Mouse (Mus musculus): ENCODE data around the gene Map3k5. TPM values are rescaled to one million over a fixed set of nuclear protein-coding genes. Genes with fewer than 3 reads are reported as not detected.

The Map3k5 gene
- polyA plus RNA-seq (2015; fragmentation: Nextera tagmentation; extraction: Ambion mirVana) = 0.50 and 0.68 TPM in 2 replicates

DNA sequence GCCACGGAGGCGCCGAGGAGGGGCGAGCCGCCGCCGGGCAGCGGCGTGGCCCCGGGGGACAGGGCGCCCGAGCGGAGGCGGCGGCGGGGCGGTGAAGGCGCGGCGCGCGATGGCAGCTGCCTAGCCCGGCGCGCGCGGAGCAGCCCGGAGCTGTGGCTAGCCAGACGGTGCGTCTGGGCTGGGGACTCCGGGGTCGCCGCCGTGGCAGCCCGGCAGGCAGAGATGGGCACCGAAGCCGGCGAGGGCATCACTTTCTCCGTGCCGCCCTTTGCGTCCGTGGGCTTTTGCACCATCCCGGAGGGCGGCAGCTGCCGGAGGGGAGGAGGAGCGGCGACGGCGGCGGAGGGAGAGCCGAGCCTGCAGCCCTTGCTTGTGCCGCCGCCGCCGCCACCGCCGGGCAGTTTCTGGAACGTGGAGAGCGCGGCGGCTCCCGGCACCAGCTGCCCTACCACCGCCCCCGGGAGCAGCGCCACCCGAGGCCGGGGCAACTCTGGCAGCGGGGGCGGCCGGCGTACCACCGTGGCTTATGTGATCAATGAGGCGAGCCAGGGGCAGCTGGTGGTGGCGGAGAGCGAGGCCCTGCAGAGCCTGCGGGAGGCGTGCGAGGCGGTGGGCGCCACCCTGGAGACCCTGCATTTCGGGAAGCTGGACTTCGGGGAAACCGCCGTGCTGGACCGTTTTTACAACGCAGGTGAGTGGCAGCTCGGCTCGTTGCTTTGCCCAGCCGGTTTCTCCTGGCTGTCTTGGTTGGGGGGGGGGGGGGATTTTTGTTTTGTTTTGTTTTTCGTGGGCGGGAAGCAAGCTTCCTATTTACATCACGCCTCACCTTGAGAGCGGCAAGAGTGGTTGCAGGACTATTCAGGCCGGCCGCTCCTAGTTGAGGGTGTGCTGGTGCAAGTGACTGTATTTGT lies at the start of gene Map3k5:
Gene Map3k5 (plus strand): TSS at position 89 of the 911 bp plus-strand sequence.
- under 1% methylated on average over 61 of the region's 95 CpGs for WGBS
- Histone ChIP-seq H3K36me3 (no peaks in the 10 kb centered on the region), H3K4me2 (replicated peaks) (peak within 1 kb of the TSS; percentile 75), H3K9ac (replicated peaks) (peak within 1 kb of the TSS; percentile 71), H3K27ac (peak within 1 kb of the TSS; percentile 60), H3K4me1 (replicated peaks) (peaks cover 17% of the 10 kb centered on the region), H3K9me3 (no peaks in the 10 kb centered on the region), H3K27me3 (peaks cover 56% of the 10 kb centered on the region), H3K4me3 (replicated peaks) (peak within 1 kb of the TSS; percentile 76)
- ATAC-seq = peak; percentile 88

DNA sequence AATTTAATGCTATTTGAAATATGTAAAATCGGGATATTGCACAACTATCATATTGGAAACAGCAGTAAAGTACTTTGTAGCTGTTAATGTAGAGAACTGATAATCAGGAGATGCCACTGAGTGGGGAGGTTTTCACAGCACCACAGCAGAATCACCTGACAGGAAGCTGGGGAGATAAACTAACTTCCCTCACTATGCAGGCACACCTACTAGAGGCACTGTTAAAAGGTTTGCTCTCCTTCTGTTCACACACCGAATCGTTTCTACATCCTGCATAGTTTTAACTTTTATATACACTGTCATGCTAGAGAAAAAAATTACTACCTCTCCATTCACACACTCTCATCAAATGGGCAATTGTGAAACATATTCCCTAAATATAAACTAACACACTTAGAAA lies 48.0 kb upstream of the Map3k5 start:
- no peak overlapping the region for H3K9ac ChIP-seq (replicated peaks)
- H3K4me3 ChIP-seq (replicated peaks) = no peak overlapping the region
- WGBS = 94% methylated on average over 3 of the region's 3 CpGs
- H3K36me3 ChIP-seq = 0 out of 2 replicates have a peak, but pooled peaks cover 3% of the 10 kb centered on the region
- ATAC-seq = no peak
- no peak overlapping the region for H3K4me2 ChIP-seq (replicated peaks)
- no peaks in the 10 kb centered on the region for H3K4me1 ChIP-seq (replicated peaks)
- no peaks in the 10 kb centered on the region for H3K9me3 ChIP-seq
- H3K27me3 ChIP-seq = no peaks in the 10 kb centered on the region
- H3K27ac ChIP-seq = no peak overlapping the region

DNA sequence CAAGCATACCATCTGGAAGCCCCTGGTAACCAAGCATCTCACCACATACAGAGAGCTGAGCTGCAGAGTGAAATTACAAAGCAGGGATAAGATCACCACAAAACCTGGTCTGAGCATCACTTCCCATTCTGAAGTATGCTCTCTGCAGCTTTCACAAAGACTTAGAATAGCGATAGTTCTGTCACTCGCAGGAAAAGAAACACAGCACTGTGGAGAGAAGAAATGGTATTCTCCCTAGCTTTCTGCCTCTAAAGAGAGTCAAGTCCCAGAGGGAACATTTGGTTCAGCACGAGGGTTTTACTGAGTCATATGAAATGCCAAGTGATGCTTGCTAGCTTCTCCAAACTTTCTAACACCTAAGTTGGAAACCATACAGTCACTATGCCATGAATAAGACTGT lies 44.4 kb upstream of the Map3k5 start:
- H3K4me3 ChIP-seq (replicated peaks) = no peak overlapping the region
- H3K4me1 ChIP-seq (replicated peaks) = no peaks in the 10 kb centered on the region

DNA sequence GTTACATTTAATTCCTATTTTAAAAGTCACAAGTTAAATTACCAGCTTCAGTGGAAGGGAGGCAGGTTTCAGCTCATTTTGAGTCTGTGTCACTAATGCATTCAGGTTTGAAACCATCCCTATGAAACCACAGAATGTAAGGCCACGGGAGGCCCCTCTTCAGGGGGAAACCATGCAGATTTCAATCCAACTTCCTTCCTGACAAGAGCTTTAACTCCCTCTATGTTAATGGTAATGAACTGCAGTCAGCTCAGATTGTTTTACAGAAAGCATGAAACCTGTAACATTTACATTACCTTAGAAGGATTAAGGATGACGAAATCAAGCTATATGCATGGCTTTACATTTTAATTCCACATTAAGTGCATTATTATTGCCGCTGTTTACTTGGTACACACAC lies 42.6 kb upstream of the Map3k5 start:
- H3K9me3 ChIP-seq = no peaks in the 10 kb centered on the region
- no peak overlapping the region for H3K4me3 ChIP-seq (replicated peaks)
- no peaks in the 10 kb centered on the region for H3K4me1 ChIP-seq (replicated peaks)
- no peaks in the 10 kb centered on the region for H3K27me3 ChIP-seq
- H3K4me2 ChIP-seq (replicated peaks) = no peak overlapping the region
- ATAC-seq = no peak
- 42% methylated on average over 3 of the region's 3 CpGs for WGBS
- 0 out of 2 replicates have a peak, but pooled peaks cover 3% of the 10 kb centered on the region for H3K36me3 ChIP-seq
- H3K27ac ChIP-seq = no peak overlapping the region
- H3K9ac ChIP-seq (replicated peaks) = no peak overlapping the region

More for the DNA sequence above, 44.4 kb upstream of the Map3k5 start:
- no peak overlapping the region for H3K4me2 ChIP-seq (replicated peaks)
- H3K27ac ChIP-seq = no peak overlapping the region
- ATAC-seq = no peak
- H3K36me3 ChIP-seq = 0 out of 2 replicates have a peak, but pooled peaks cover 3% of the 10 kb centered on the region
- H3K27me3 ChIP-seq = no peaks in the 10 kb centered on the region
- no peaks in the 10 kb centered on the region for H3K9me3 ChIP-seq
- H3K9ac ChIP-seq (replicated peaks) = no peak overlapping the region
- 82% methylated on average over 3 of the region's 3 CpGs for whole genome bisulfite sequencing

DNA sequence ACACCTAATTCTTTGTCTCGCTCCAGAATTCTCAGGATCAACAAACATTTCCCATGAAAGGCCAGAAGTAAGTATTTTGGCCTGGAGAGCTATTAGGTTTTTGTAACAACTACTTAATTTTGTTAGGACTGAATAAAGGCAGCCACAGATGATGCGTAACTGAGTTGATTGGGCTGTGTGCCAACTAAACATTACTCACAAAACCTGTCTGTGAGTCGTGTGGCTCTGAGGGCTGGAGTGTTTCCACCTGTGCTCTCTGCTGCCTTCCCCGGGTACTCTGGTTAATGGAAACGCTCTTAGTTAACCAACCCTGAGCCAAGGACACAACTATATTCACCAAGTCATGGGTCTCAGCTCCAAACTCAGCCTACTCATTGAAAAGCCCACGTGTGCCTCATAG lies 41.1 kb upstream of the Map3k5 start:
- no peaks in the 10 kb centered on the region for H3K27me3 ChIP-seq
- no peak overlapping the region for H3K9ac ChIP-seq (replicated peaks)
- H3K4me2 ChIP-seq (replicated peaks) = no peak overlapping the region
- H3K27ac ChIP-seq = no peak overlapping the region
- H3K36me3 ChIP-seq = peaks cover 3% of the 10 kb centered on the region; the same call in 1 of the 2 replicates
- H3K9me3 ChIP-seq = no peaks in the 10 kb centered on the region
- no peaks in the 10 kb centered on the region for H3K4me1 ChIP-seq (replicated peaks)
- no peak overlapping the region for H3K4me3 ChIP-seq (replicated peaks)
- no peak for ATAC-seq
- 86% methylated on average over 6 of the region's 6 CpGs for WGBS

- Histone ChIP-seq H3K4me1 (replicated peaks) (no peaks in the 10 kb centered on the region), H3K9me3 (no peaks in the 10 kb centered on the region), H3K27ac (no peak overlapping the region), H3K9ac (replicated peaks) (no peak overlapping the region), H3K4me2 (replicated peaks) (no peak overlapping the region), H3K36me3 (peaks cover 3% of the 10 kb centered on the region; the same call in 1 of the 2 replicates), H3K27me3 (no peaks in the 10 kb centered on the region), H3K4me3 (replicated peaks) (no peak overlapping the region)
- WGBS = 17% methylated on average over 4 of the region's 4 CpGs
- ATAC-seq = no peak
Measured at GRCm38 (mm10) chr10:19893976-19894375, 40.3 kb upstream of the Map3k5 start.

- H3K27ac ChIP-seq = no peak overlapping the region
- no peaks in the 10 kb centered on the region for H3K9me3 ChIP-seq
- H3K4me2 ChIP-seq (replicated peaks) = no peak overlapping the region
- peaks cover 3% of the 10 kb centered on the region; the same call in 1 of the 2 replicates for H3K36me3 ChIP-seq
- H3K4me1 ChIP-seq (replicated peaks) = no peaks in the 10 kb centered on the region
- H3K4me3 ChIP-seq (replicated peaks) = no peak overlapping the region
- 91% methylated on average over 2 of the region's 2 CpGs for WGBS
- no peaks in the 10 kb centered on the region for H3K27me3 ChIP-seq
- no peak for ATAC-seq
- no peak overlapping the region for H3K9ac ChIP-seq (replicated peaks)
Measured at GRCm38 (mm10) chr10:19900191-19900590, 34.1 kb upstream of the Map3k5 start.

GRCm38 (mm10) chr10:19901992-19902391 lies 32.3 kb upstream of the Map3k5 start:
- no peaks in the 10 kb centered on the region for H3K9me3 ChIP-seq
- H3K4me3 ChIP-seq (replicated peaks) = no peak overlapping the region
- H3K4me2 ChIP-seq (replicated peaks) = no peak overlapping the region
- no peaks in the 10 kb centered on the region for H3K27me3 ChIP-seq
- H3K27ac ChIP-seq = no peak overlapping the region
- ATAC-seq = no peak
- no peak overlapping the region for H3K9ac ChIP-seq (replicated peaks)
- H3K36me3 ChIP-seq = peaks cover 3% of the 10 kb centered on the region; the same call in 1 of the 2 replicates
- 79% methylated on average over 7 of the region's 7 CpGs for WGBS
- H3K4me1 ChIP-seq (replicated peaks) = no peaks in the 10 kb centered on the region

DNA sequence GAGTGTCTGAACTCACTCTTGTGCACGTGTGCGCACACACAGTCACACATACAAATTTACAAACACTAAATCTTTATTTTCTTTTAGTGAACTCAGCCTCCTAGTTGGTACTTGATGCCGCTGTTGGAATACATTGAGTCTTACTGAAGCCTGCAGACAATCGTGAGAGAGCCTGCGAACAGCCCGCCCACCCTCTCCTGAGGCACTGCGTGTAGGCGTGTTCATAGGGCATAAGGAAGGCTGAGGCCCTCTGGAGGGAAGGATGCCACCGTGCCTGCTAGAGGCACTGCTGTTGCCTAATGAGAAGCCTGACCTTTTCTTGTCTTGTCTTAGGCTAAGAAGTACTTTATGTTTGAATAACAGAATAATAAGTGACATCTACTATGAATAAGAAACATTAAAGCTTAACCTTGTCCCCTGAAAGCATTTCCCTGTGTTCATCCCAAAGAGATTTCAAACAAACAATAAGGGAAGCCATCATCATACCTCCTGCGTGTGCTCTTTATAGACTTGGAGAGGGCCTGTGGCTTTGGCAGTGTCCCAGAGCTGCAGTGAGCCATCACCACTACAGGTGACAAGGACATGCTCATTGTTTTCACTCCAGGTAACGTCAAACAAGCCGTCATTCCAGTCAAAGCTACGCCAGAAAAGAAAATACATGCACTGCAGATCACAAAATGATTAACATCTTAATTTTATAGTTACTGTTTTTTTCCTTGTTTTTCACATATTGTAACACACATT lies 30.0 kb upstream of the Map3k5 start:
- Histone ChIP-seq H3K4me2 (replicated peaks) (no peak overlapping the region), H3K36me3 (no peaks in the 10 kb centered on the region), H3K9ac (replicated peaks) (no peak overlapping the region), H3K27ac (no peak overlapping the region), H3K9me3 (no peaks in the 10 kb centered on the region), H3K4me3 (replicated peaks) (no peak overlapping the region), H3K4me1 (replicated peaks) (no peaks in the 10 kb centered on the region), H3K27me3 (no peaks in the 10 kb centered on the region)
- ATAC-seq = no peak
- WGBS = 84% methylated on average over 13 of the region's 13 CpGs

GRCm38 (mm10) chr10:19907246-19907804 lies 26.9 kb upstream of the Map3k5 start, which contains the start of gene Pex7:
Gene Pex7, minus strand, starts transcription at chr10:19907689.
- Histone ChIP-seq H3K27me3 (0 out of 2 replicates have a peak, but pooled peaks cover 5% of the 10 kb centered on the region), H3K4me1 (replicated peaks) (no peaks in the 10 kb centered on the region), H3K9ac (replicated peaks) (peak within 1 kb of the TSS; percentile 67), H3K36me3 (no peaks in the 10 kb centered on the region), H3K4me3 (replicated peaks) (peak within 1 kb of the TSS; percentile 54), H3K9me3 (no peaks in the 10 kb centered on the region), H3K4me2 (replicated peaks) (peak within 1 kb of the TSS; percentile 30), H3K27ac (peak within 1 kb of the TSS; percentile 94)
- ATAC-seq = peak; percentile 98
- WGBS = under 1% methylated on average over 60 of the region's 60 CpGs

- H3K27me3 ChIP-seq = 0 out of 2 replicates have a peak, but pooled peaks cover 5% of the 10 kb centered on the region
- no peak overlapping the region for H3K4me2 ChIP-seq (replicated peaks)
- no peaks in the 10 kb centered on the region for H3K4me1 ChIP-seq (replicated peaks)
- H3K27ac ChIP-seq = no peak overlapping the region
- no peaks in the 10 kb centered on the region for H3K9me3 ChIP-seq
- no peak overlapping the region for H3K4me3 ChIP-seq (replicated peaks)
- WGBS = 88% methylated on average over 2 of the region's 2 CpGs
- no peak for ATAC-seq
- no peak overlapping the region for H3K9ac ChIP-seq (replicated peaks)
- H3K36me3 ChIP-seq = no peaks in the 10 kb centered on the region
Measured at GRCm38 (mm10) chr10:19908076-19908475, 26.2 kb upstream of the Map3k5 start.

All from midbrain, embryonic 13.5 days (tissue).